Mouse (Mus musculus) bone marrow, adult 2 months (tissue): Measurements from ENCODE around the gene Nbas.

Experiments used
- CTCF ChIP-seq: fragments of 200-500 bp; IDR thresholded peaks from 2 replicates; pipeline ENCODE4 v1.5.1; 2011; ENCODE audit warnings: low read length, control low read depth; ENCODE audit not compliant: control insufficient read depth, insufficient read depth
- POLR2A ChIP-seq: fragments of 200-500 bp; IDR thresholded peaks from 2 replicates; pipeline ENCODE4 v1.6.1; 2011; ENCODE audit warnings: low read depth, mild to moderate bottlenecking, control low read depth, low read length, borderline replicate concordance; ENCODE audit not compliant: control insufficient read depth

GRCm38 (mm10) chr12:13576761-13577160 is 307.8 kb downstream of the Nbas start:
- no peak for TF ChIP-seq POLR2A
- TF ChIP-seq CTCF, result no peak
